In the genomic region with DNA sequence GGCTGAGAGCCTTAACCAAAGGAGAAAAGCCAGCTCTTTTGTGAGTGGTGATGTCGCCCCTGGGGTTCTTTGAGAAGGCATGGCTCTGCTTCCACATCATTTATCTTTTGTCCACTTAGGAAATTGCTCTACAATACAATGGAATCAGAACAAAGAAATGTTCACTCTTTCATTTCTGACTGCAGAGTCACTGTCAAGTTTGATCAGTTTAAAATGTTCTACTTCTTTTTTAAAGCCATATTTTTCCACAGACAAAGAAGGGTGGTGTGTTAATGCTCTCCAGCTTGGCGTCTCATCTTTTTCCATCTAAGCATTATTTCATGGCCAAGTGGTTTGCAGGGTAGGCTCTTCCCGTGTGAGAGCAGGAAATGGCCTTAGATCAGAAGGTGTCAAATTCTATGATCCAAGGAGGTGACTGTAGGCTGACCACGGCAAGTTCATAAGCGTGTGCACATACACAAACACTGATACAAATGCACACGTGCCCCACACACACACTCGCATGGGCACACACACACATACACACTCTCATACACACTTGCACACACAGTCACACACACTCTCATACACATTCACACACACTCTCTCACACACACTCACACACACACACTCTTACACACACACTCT, we compare ENCODE assay signal across 9 mouse cellular contexts.
A peak's percentile ranks its signal among the peaks of the same experiment; 100 is the strongest.
DNase-seq lines count a peak whose midpoint lies in the region; ATAC-seq and TF ChIP-seq lines count a peak whose summit lies in the region.
"Had no signal": no experiment of that assay in that cellular context is flagged by ENCODE, and none has a peak within 500 bp of the region (broad histone marks: within the 10 kb centered on the region; RNA-seq: fewer than 3 reads in every experiment).

No protein-coding gene starts in this region.

- no peaks in the 10 kb centered on the region for H3K27me3 ChIP-seq in lung, embryonic 15.5 days
- H3K27me3 ChIP-seq in embryonic facial prominence, embryonic 15.5 days = no peaks in the 10 kb centered on the region
- no peaks in the 10 kb centered on the region for H3K27me3 ChIP-seq in liver, postnatal 0 days (ENCODE audit: insufficient read depth, low read length)

- H3K9me3 ChIP-seq in lung, embryonic 15.5 days = no peaks in the 10 kb centered on the region
- no peaks in the 10 kb centered on the region for H3K9me3 ChIP-seq in embryonic facial prominence, embryonic 15.5 days (replicated peaks)
- no peaks in the 10 kb centered on the region for H3K9me3 ChIP-seq in liver, postnatal 0 days (ENCODE audit: low read length)

- ATAC-seq in lung, embryonic 15.5 days (ENCODE audit: borderline replicate concordance, extremely low read depth, low FRiP score, low TSS enrichment) = no peak
- no peak for ATAC-seq in embryonic facial prominence, embryonic 15.5 days (ENCODE audit: insufficient number of reproducible peaks, low FRiP score, low TSS enrichment, low read depth)
- ATAC-seq in liver, postnatal 0 days = no peak

- no peak overlapping the region for H3K4me3 ChIP-seq in lung, embryonic 15.5 days
- H3K4me3 ChIP-seq in embryonic facial prominence, embryonic 15.5 days (replicated peaks) = no peak overlapping the region
- no peak overlapping the region for H3K4me3 ChIP-seq in liver, postnatal 0 days (ENCODE audit: low read depth, low read length)

- H3K27ac ChIP-seq in lung, embryonic 15.5 days = peak overlapping the region; percentile 76
- H3K27ac ChIP-seq in embryonic facial prominence, embryonic 15.5 days (replicated peaks) = peak overlapping the region; percentile 55
- H3K27ac ChIP-seq in liver, postnatal 0 days (ENCODE audit: low read depth) = peak overlapping the region; percentile 92
- H3K27ac ChIP-seq: hindbrain, embryonic 14.5 days had no signal

- 36% methylated on average over 7 of the region's 7 CpGs for WGBS in lung, embryonic 15.5 days
- WGBS in embryonic facial prominence, embryonic 15.5 days = 43% methylated on average over 7 of the region's 7 CpGs
- 51% methylated on average over 7 of the region's 7 CpGs for WGBS in liver, postnatal 0 days (ENCODE audit: insufficient replicate concordance)

- no peak overlapping the region for H3K4me2 ChIP-seq in lung, embryonic 15.5 days
- H3K4me2 ChIP-seq in embryonic facial prominence, embryonic 15.5 days (replicated peaks) = no peak overlapping the region
- peak overlapping the region; percentile 47; the same call in 1 of the 2 replicates for H3K4me2 ChIP-seq in liver, postnatal 0 days (ENCODE audit: low read depth, low read length)
- H3K4me2 ChIP-seq: hindbrain, embryonic 14.5 days had no signal

- TF ChIP-seq EP300 in liver, postnatal 0 days (IDR thresholded peaks at IDR 0.05; ENCODE audit: low read depth) = no peak

- H3K9ac ChIP-seq in lung, embryonic 15.5 days = no peak overlapping the region
- no peak overlapping the region for H3K9ac ChIP-seq in embryonic facial prominence, embryonic 15.5 days
- H3K9ac ChIP-seq in liver, postnatal 0 days (replicated peaks) = 0 out of 2 replicates have a peak overlapping the region, but pooled peaks have one; percentile 28
- H3K9ac ChIP-seq: hindbrain, embryonic 14.5 days had no signal

- peak; percentile 73 for DNase-seq in heart, adult 11 months
- DNase-seq in heart, postnatal 14 days = no peak
- no peak for DNase-seq in lung, postnatal 36 days
- DNase-seq in liver, postnatal 0 days = peak; percentile 12
- DNase-seq in cerebellum, adult 11 months = no peak
- DNase-seq in ovary, postnatal 14 days (ENCODE audit: low spot score) = no peak

- no peak for TF ChIP-seq CTCF in liver, postnatal 0 days (IDR thresholded peaks at IDR 0.05; ENCODE audit: low read depth)

- intact Hi-C loops in heart, postnatal 14 days (cut with DNase I) = no loop called here

- H3K36me3 ChIP-seq in lung, embryonic 15.5 days = no peaks in the 10 kb centered on the region
- no peaks in the 10 kb centered on the region for H3K36me3 ChIP-seq in embryonic facial prominence, embryonic 15.5 days
- no peaks in the 10 kb centered on the region for H3K36me3 ChIP-seq in liver, postnatal 0 days (replicated peaks; ENCODE audit: insufficient read depth, low read length)

- peaks cover 15% of the 10 kb centered on the region for H3K4me1 ChIP-seq in lung, embryonic 15.5 days
- peaks cover 11% of the 10 kb centered on the region for H3K4me1 ChIP-seq in embryonic facial prominence, embryonic 15.5 days
- peaks cover 10% of the 10 kb centered on the region for H3K4me1 ChIP-seq in liver, postnatal 0 days (ENCODE audit: insufficient read depth)

Comparison
In these comparisons a context has a peak if more than half of its experiments do, and no peak if none do; other contexts are left out.
1. DNase-seq: peak in heart, adult 11 months (single experiment) and liver, postnatal 0 days (single experiment); none in heart, postnatal 14 days (0 of 2), lung, postnatal 36 days (single experiment), cerebellum, adult 11 months (single experiment) and ovary, postnatal 14 days (single experiment).
2. Peak in every context shown above with its lines, with median percentiles within 50 percentile points of each other: H3K27ac ChIP-seq.